Mouse (Mus musculus): ENCODE data around the gene Syngap1. TPM values are rescaled to one million over a fixed set of nuclear protein-coding genes. Genes with fewer than 3 reads are reported as not detected.
"Not testable (repeated sequence)": the region's sequence is repeated elsewhere in the genome, so short reads cannot be mapped to it uniquely, and the experiment has no call there.

The Syngap1 gene
- total and polyA plus RNA-seq, 2 experiments from 2014 or later, result 6.1 to 90.3 TPM

DNA sequence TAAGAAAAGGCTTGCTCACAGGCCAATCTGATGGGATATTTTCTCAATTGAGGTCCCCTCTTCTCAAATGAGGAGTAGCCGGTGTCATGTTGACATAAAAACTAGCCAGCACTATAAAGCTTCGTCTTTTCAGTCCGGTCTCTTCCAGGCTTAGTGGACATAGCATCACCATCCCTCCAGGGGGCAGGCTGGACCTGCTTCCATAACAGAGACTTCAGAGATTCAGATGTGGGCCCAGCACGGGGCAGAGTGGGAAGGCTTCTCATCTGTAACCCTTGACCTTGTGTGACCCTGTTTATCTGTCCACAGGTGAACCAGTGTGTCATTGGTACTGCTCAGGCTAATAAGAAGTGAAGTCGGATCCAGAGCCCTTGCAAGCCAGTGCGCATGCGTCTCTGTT lies 9.3 kb upstream of the Syngap1 start:
- not testable (repeated sequence) for H3K27ac ChIP-seq (ENCODE audit: low read depth, low read length); H3K4me1 ChIP-seq (ENCODE audit: insufficient read depth, low read length); H3K27me3 ChIP-seq (ENCODE audit: insufficient read depth, low read length); H3K9ac ChIP-seq (replicated peaks; ENCODE audit: low read length, poor library complexity, severe bottlenecking); H3K9me3 ChIP-seq (ENCODE audit: low read length); H3K4me2 ChIP-seq (ENCODE audit: low read depth, low read length, poor library complexity, severe bottlenecking); ATAC-seq (ENCODE audit: low FRiP score); H3K4me3 ChIP-seq (ENCODE audit: low read depth, low read length); DNase-seq (ENCODE audit: low spot score)
- 70% methylated on average over 7 of the region's 7 CpGs for WGBS
- H3K36me3 ChIP-seq (ENCODE audit: insufficient read depth, low read length), result peaks cover 17% of the 10 kb centered on the region
- TF ChIP-seq CTCF (IDR thresholded peaks at IDR 0.05), result peak; percentile 63

GRCm38 (mm10) chr17:26932839-26933398 lies 8.1 kb upstream of the Syngap1 start, which contains the start of gene Phf1:
Phf1 (plus strand) TSS chr17:26933052.
- Histone ChIP-seq H3K4me2 (ENCODE audit: low read depth, low read length, poor library complexity, severe bottlenecking) (peak within 1 kb of the TSS; percentile 89), H3K27me3 (ENCODE audit: insufficient read depth, low read length) (no peaks in the 10 kb centered on the region), H3K9me3 (ENCODE audit: low read length) (no peaks in the 10 kb centered on the region), H3K27ac (ENCODE audit: low read depth, low read length) (peak within 1 kb of the TSS; percentile 89), H3K36me3 (ENCODE audit: insufficient read depth, low read length) (peaks cover 19% of the 10 kb centered on the region), H3K4me3 (ENCODE audit: low read depth, low read length) (peak within 1 kb of the TSS; percentile 86), H3K4me1 (ENCODE audit: insufficient read depth, low read length) (no peaks in the 10 kb centered on the region; the same call in 1 of the 2 replicates), H3K9ac (replicated peaks; ENCODE audit: low read length, poor library complexity, severe bottlenecking) (peak within 1 kb of the TSS; percentile 91)
- WGBS, result 1% methylated on average over 36 of the region's 43 CpGs
- DNase-seq (ENCODE audit: low spot score) (peak; percentile 88), ATAC-seq (ENCODE audit: low FRiP score) (peak; percentile 76)
- TF ChIP-seq CTCF (IDR thresholded peaks at IDR 0.05), result no peak

DNA sequence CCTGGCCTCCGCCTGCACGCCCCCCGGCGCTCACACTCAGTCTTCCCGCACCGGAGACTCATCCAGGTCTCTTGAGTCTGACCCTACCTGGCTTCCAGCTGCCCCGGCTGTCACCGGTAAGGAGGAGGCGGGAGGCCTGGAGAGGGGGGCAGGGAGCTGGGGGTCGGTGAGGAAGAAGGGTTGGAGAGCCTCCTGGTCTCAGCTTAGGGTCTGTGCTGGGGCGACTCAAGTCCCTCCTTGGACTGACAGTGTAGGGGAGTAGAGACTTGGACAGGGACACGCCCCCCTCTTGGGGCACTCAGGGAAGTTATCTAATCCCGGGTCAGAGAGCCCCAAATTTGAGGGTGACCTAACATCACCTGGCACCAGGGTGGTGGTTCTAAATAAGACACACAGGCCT lies 7.6 kb upstream of the Syngap1 start:
- no peaks in the 10 kb centered on the region for H3K9me3 ChIP-seq (ENCODE audit: low read length)
- H3K4me1 ChIP-seq (ENCODE audit: insufficient read depth, low read length), result peaks cover 4% of the 10 kb centered on the region; the same call in 1 of the 2 replicates
- H3K4me2 ChIP-seq (ENCODE audit: low read depth, low read length, poor library complexity, severe bottlenecking), result peak overlapping the region; percentile 89
- H3K9ac ChIP-seq (replicated peaks; ENCODE audit: low read length, poor library complexity, severe bottlenecking), result peak overlapping the region; percentile 91
- 8% methylated on average over 13 of the region's 13 CpGs for WGBS
- H3K27me3 ChIP-seq (ENCODE audit: insufficient read depth, low read length), result no peaks in the 10 kb centered on the region
- H3K36me3 ChIP-seq (ENCODE audit: insufficient read depth, low read length), result peaks cover 19% of the 10 kb centered on the region
- TF ChIP-seq CTCF (IDR thresholded peaks at IDR 0.05), result no peak
- peak overlapping the region; percentile 86 for H3K4me3 ChIP-seq (ENCODE audit: low read depth, low read length)
- DNase-seq (ENCODE audit: low spot score) (no peak), ATAC-seq (ENCODE audit: low FRiP score) (peak; percentile 18; the same call in 1 of the 2 replicates)
- peak overlapping the region; percentile 89 for H3K27ac ChIP-seq (ENCODE audit: low read depth, low read length)

- peaks cover 7% of the 10 kb centered on the region; the same call in 1 of the 2 replicates for H3K4me1 ChIP-seq (ENCODE audit: insufficient read depth, low read length)
- H3K9me3 ChIP-seq (ENCODE audit: low read length), result no peaks in the 10 kb centered on the region
- H3K9ac ChIP-seq (replicated peaks; ENCODE audit: low read length, poor library complexity, severe bottlenecking), result peak overlapping the region; percentile 91
- 82% methylated on average over 16 of the region's 16 CpGs for WGBS
- ATAC-seq (ENCODE audit: low FRiP score), result no peak
- peak overlapping the region; percentile 86 for H3K4me3 ChIP-seq (ENCODE audit: low read depth, low read length)
- no peak overlapping the region for H3K27ac ChIP-seq (ENCODE audit: low read depth, low read length)
- peaks cover 19% of the 10 kb centered on the region for H3K36me3 ChIP-seq (ENCODE audit: insufficient read depth, low read length)
- peak overlapping the region; percentile 89 for H3K4me2 ChIP-seq (ENCODE audit: low read depth, low read length, poor library complexity, severe bottlenecking)
- no peaks in the 10 kb centered on the region for H3K27me3 ChIP-seq (ENCODE audit: insufficient read depth, low read length)
- DNase-seq (ENCODE audit: low spot score), result no peak
- no peak for TF ChIP-seq CTCF (IDR thresholded peaks at IDR 0.05)
Measured at GRCm38 (mm10) chr17:26933885-26934827, 6.9 kb upstream of the Syngap1 start.

GRCm38 (mm10) chr17:26935027-26935426 lies 6.0 kb upstream of the Syngap1 start:
- ATAC-seq (ENCODE audit: low FRiP score), result no peak
- Histone ChIP-seq H3K27me3 (ENCODE audit: insufficient read depth, low read length) (no peaks in the 10 kb centered on the region), H3K4me1 (ENCODE audit: insufficient read depth, low read length) (peaks cover 9% of the 10 kb centered on the region; the same call in 1 of the 2 replicates)

More at GRCm38 (mm10) chr17:26935027-26935426, 6.0 kb upstream of the Syngap1 start:
- H3K4me2 ChIP-seq (ENCODE audit: low read depth, low read length, poor library complexity, severe bottlenecking), result no peak overlapping the region
- peaks cover 19% of the 10 kb centered on the region for H3K36me3 ChIP-seq (ENCODE audit: insufficient read depth, low read length)
- 95% methylated on average over 9 of the region's 9 CpGs for WGBS
- no peak for DNase-seq (ENCODE audit: low spot score)
- no peak overlapping the region for H3K27ac ChIP-seq (ENCODE audit: low read depth, low read length)
- H3K9ac ChIP-seq (replicated peaks; ENCODE audit: low read length, poor library complexity, severe bottlenecking), result no peak overlapping the region
- TF ChIP-seq CTCF (IDR thresholded peaks at IDR 0.05), result no peak
- H3K9me3 ChIP-seq (ENCODE audit: low read length), result no peaks in the 10 kb centered on the region
- no peak overlapping the region for H3K4me3 ChIP-seq (ENCODE audit: low read depth, low read length)
